Mouse (Mus musculus): Measurements from ENCODE around the gene Cmya5. TPM values are rescaled to one million over a fixed set of nuclear protein-coding genes. Genes with fewer than 3 reads are reported as not detected.

Gene Cmya5
- polyA plus RNA-seq, 1 experiment from 2014 or later: 1.4 TPM

DNA sequence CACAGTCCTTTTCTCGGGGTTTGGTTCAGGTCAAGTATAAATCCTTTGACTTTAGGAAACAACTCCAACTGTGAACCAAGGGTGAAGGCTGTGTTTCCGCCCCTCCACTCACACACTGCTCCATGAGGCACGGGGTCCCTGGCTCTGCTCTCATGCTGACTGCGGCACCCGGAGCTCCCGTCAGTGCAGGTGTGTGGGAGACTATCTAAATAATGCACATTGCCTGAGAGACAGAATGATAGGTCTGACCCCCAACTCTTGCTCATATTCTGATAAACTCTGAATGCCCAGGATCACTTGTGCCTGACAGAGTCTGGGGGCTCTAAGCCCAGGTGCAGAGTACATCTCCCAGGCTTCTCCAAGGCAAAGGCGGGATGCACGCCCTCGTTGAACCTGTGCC, 103.5 kb downstream of the Cmya5 start:
- 80% methylated on average over 9 of the region's 9 CpGs for WGBS
- H3K27ac ChIP-seq: no peak overlapping the region
- no peaks in the 10 kb centered on the region for H3K36me3 ChIP-seq
- peaks cover 7% of the 10 kb centered on the region for H3K4me1 ChIP-seq
- DNase-seq (ENCODE audit: low spot score): no peak
- H3K4me3 ChIP-seq: no peak overlapping the region
- H3K27me3 ChIP-seq (ENCODE audit: insufficient read depth, poor library complexity, severe bottlenecking): no peaks in the 10 kb centered on the region
- no peaks in the 10 kb centered on the region for H3K9me3 ChIP-seq

DNA sequence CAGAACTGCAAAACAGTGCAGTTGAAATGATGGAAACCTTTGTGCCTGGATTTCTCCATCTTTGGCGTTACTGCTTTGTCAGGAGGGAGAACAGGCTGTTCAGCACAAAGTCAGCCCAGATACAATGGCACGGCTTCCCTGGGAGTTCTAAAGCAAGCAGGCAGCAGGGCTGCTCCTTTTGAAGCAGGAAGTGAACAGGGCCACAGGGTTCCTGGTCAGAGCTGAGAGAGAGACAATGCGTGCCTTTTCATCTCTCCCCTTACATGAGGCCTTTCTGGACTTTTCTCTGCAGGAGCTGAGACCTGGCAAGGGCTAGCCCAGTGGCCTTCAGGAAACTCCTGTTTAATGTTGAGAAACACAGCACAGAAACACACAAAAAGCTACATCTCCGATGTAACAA, 108.3 kb downstream of the Cmya5 start:
- Histone ChIP-seq H3K27me3 (ENCODE audit: insufficient read depth, poor library complexity, severe bottlenecking) (no peaks in the 10 kb centered on the region), H3K9me3 (no peaks in the 10 kb centered on the region), H3K27ac (no peak overlapping the region), H3K36me3 (no peaks in the 10 kb centered on the region), H3K4me1 (peaks cover 7% of the 10 kb centered on the region), H3K4me3 (no peak overlapping the region)
- DNase-seq (ENCODE audit: low spot score): no peak
- 67% methylated on average over 4 of the region's 4 CpGs for WGBS

GRCm38 (mm10) chr13:93029337-93029736, 115.2 kb downstream of the Cmya5 start:
- 85% methylated on average over 4 of the region's 4 CpGs for WGBS
- H3K27ac ChIP-seq: no peak overlapping the region
- no peak for DNase-seq (ENCODE audit: low spot score)
- H3K27me3 ChIP-seq (ENCODE audit: insufficient read depth, poor library complexity, severe bottlenecking): no peaks in the 10 kb centered on the region
- H3K9me3 ChIP-seq: 0 out of 2 replicates have a peak, but pooled peaks cover 6% of the 10 kb centered on the region
- H3K4me3 ChIP-seq: no peak overlapping the region
- no peaks in the 10 kb centered on the region for H3K4me1 ChIP-seq
- H3K36me3 ChIP-seq: no peaks in the 10 kb centered on the region

DNA sequence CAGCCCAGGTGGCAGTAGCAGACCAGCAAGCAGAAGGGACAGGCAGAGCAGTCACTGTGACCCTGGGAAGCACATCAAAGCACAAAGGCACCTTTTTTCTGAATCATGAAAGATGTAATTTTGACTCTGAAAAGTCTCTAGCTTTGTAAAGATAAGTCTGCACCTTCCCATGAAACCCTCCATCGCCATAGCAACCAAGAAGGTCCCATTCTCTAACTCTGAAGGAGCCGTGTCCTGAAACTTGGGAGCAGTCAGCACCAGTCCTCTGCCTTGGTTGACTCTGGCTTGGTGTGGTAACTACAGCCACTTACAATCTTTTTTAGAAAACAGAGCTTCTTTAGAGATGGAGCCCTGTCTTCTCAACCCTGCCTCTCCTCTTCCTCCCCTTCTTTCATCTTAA, 119.7 kb downstream of the Cmya5 start:
- no peak overlapping the region for H3K27ac ChIP-seq
- 74% methylated on average over 2 of the region's 2 CpGs for WGBS
- H3K27me3 ChIP-seq (ENCODE audit: insufficient read depth, poor library complexity, severe bottlenecking): no peaks in the 10 kb centered on the region
- H3K9me3 ChIP-seq: 0 out of 2 replicates have a peak, but pooled peaks cover 6% of the 10 kb centered on the region
- H3K4me3 ChIP-seq: no peak overlapping the region
- no peaks in the 10 kb centered on the region for H3K36me3 ChIP-seq
- no peaks in the 10 kb centered on the region for H3K4me1 ChIP-seq
- no peak for DNase-seq (ENCODE audit: low spot score)

GRCm38 (mm10) chr13:93022158-93022557, 122.4 kb downstream of the Cmya5 start:
- H3K4me3 ChIP-seq: no peak overlapping the region
- no peak overlapping the region for H3K27ac ChIP-seq
- H3K9me3 ChIP-seq: no peaks in the 10 kb centered on the region
- WGBS: 26% methylated on average over 1 of the region's 1 CpGs
- H3K36me3 ChIP-seq: no peaks in the 10 kb centered on the region
- no peak for DNase-seq (ENCODE audit: low spot score)
- H3K4me1 ChIP-seq: no peaks in the 10 kb centered on the region
- H3K27me3 ChIP-seq (ENCODE audit: insufficient read depth, poor library complexity, severe bottlenecking): no peaks in the 10 kb centered on the region

DNA sequence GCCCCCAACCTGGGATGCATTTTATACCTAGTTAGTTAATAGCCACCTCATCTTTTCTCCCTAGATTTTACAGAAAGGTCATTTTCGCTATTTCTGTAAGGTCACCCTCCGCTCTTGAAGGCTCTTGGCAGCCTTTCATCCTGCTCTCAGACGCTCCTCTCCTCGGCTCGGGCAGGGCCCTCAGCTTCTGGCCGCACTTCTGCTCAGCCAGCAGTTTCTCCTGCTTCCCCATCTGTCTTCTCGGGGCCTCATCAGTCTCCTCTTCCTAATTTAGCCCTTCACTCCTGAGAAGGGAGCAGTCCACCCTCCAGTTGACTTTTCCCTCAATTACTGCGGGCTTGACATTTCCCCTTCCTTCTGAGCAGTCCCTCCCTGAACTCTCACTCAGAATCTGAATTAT, 131.6 kb downstream of the Cmya5 start:
- DNase-seq (ENCODE audit: low spot score): no peak
- H3K4me3 ChIP-seq: no peak overlapping the region
- WGBS: 62% methylated on average over 8 of the region's 8 CpGs
- H3K27ac ChIP-seq: no peak overlapping the region
- H3K27me3 ChIP-seq (ENCODE audit: insufficient read depth, poor library complexity, severe bottlenecking): no peaks in the 10 kb centered on the region
- no peaks in the 10 kb centered on the region for H3K9me3 ChIP-seq
- no peaks in the 10 kb centered on the region for H3K36me3 ChIP-seq
- peaks cover 4% of the 10 kb centered on the region; the same call in 1 of the 2 replicates for H3K4me1 ChIP-seq

DNA sequence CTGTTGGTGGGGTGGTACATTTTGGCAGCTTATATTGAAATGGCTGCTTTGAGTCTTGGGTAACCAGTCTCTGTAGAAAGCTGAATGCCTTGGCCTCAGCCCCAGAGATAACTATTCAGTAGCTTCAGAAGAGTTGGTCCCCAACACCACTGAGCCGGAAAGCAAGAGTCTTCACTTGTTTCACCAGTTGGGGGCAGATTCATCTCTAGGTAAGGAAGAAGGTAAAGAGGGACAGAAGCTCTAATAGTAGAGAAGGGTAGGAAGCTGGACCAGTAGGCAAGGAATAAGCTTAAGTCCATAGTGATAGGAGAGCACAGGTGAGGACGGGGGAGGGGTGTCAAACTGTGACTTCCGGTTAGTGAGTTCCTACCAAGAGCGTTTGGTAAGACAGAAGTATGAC, 133.2 kb downstream of the Cmya5 start:
- H3K27me3 ChIP-seq (ENCODE audit: insufficient read depth, poor library complexity, severe bottlenecking): no peaks in the 10 kb centered on the region
- H3K9me3 ChIP-seq: no peaks in the 10 kb centered on the region
- peaks cover 4% of the 10 kb centered on the region; the same call in 1 of the 2 replicates for H3K4me1 ChIP-seq
- no peaks in the 10 kb centered on the region for H3K36me3 ChIP-seq
- no peak overlapping the region for H3K27ac ChIP-seq
- no peak for DNase-seq (ENCODE audit: low spot score)
- 77% methylated on average over 4 of the region's 4 CpGs for WGBS
- no peak overlapping the region for H3K4me3 ChIP-seq

DNA sequence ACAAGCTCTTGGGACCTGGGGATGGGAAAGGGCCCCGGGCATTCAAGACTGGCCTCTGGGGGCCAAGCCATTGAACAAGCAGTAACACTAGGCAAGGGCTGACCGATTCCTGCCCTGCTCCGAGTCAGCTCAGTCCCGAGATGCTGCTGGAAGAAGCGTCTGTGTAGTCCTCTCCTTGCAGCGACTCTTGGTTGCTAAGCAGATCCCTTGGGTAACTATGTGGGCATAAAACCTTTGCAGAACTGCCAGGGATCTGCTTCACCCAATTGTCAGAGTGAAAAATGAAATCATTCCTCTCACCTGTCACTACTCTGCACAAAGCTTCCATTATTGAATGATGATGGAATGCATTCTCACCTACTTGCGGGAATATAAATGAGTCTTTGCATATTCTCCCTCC, 134.0 kb downstream of the Cmya5 start:
- Histone ChIP-seq H3K9me3 (no peaks in the 10 kb centered on the region), H3K4me1 (peaks cover 4% of the 10 kb centered on the region; the same call in 1 of the 2 replicates), H3K27ac (no peak overlapping the region), H3K4me3 (no peak overlapping the region), H3K36me3 (no peaks in the 10 kb centered on the region), H3K27me3 (ENCODE audit: insufficient read depth, poor library complexity, severe bottlenecking) (no peaks in the 10 kb centered on the region)
- 76% methylated on average over 7 of the region's 7 CpGs for WGBS
- no peak for DNase-seq (ENCODE audit: low spot score)

- 77% methylated on average over 4 of the region's 4 CpGs for WGBS
- no peak for DNase-seq (ENCODE audit: low spot score)
These were observed 137.4 kb downstream of the Cmya5 start for GRCm38 (mm10) chr13:93007078-93007477.

DNA sequence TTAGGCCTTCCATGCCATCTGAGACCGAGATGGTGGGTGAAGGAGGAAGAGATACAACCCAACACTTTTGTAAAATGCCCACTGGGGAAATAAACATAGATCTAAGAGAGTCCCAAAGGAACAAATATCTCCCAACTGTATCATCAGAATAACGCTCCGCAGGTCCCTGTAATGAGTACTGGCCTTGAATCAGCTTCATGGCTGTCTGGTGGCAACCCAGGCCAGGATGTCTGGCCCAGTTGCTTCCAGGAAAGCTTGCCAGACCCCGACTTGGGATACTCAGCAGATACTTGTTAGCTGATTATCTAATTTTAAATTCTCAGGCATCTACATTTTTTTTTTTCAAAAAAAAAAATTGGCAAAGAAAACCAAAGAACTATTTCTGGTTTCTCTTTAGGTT, 138.2 kb downstream of the Cmya5 start:
- H3K9me3 ChIP-seq: no peaks in the 10 kb centered on the region
- WGBS: 88% methylated on average over 4 of the region's 4 CpGs
- no peak for DNase-seq (ENCODE audit: low spot score)
- no peaks in the 10 kb centered on the region for H3K4me1 ChIP-seq
- H3K36me3 ChIP-seq: no peaks in the 10 kb centered on the region
- no peaks in the 10 kb centered on the region for H3K27me3 ChIP-seq (ENCODE audit: insufficient read depth, poor library complexity, severe bottlenecking)
- H3K27ac ChIP-seq: no peak overlapping the region
- H3K4me3 ChIP-seq: no peak overlapping the region

More at GRCm38 (mm10) chr13:93007078-93007477, 137.4 kb downstream of the Cmya5 start:
- H3K9me3 ChIP-seq: no peaks in the 10 kb centered on the region
- no peaks in the 10 kb centered on the region for H3K27me3 ChIP-seq (ENCODE audit: insufficient read depth, poor library complexity, severe bottlenecking)
- no peak overlapping the region for H3K27ac ChIP-seq
- no peaks in the 10 kb centered on the region for H3K4me1 ChIP-seq
- no peak overlapping the region for H3K4me3 ChIP-seq
- H3K36me3 ChIP-seq: no peaks in the 10 kb centered on the region

DNA sequence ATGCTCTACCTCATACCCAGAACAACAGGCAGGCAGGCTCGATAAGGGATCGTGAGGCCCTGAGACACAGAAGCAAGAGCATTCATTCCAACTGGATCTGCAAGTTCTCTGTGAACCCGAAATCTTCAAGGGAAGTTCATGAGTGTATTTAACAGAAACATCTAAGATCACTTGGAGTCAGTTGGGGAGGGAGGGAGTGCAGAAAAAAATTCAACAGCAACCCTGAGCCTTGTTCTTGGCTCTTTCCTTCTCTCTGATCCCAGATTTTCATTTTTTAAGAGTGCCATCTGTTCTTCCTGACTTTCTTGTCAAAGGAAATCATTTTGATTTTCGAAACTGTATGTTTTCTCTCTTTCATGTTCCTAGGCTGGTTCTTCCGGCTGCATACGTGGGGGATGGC, 140.5 kb downstream of the Cmya5 start:
- Histone ChIP-seq H3K27ac (no peak overlapping the region), H3K4me1 (peaks cover 6% of the 10 kb centered on the region), H3K9me3 (no peaks in the 10 kb centered on the region), H3K4me3 (no peak overlapping the region), H3K27me3 (ENCODE audit: insufficient read depth, poor library complexity, severe bottlenecking) (no peaks in the 10 kb centered on the region), H3K36me3 (no peaks in the 10 kb centered on the region)
- DNase-seq (ENCODE audit: low spot score): no peak
- WGBS: 75% methylated on average over 6 of the region's 6 CpGs

GRCm38 (mm10) chr13:93002456-93002855, 142.1 kb downstream of the Cmya5 start:
- Histone ChIP-seq H3K27ac (no peak overlapping the region), H3K27me3 (ENCODE audit: insufficient read depth, poor library complexity, severe bottlenecking) (no peaks in the 10 kb centered on the region), H3K36me3 (no peaks in the 10 kb centered on the region), H3K4me3 (no peak overlapping the region), H3K9me3 (no peaks in the 10 kb centered on the region), H3K4me1 (peaks cover 6% of the 10 kb centered on the region)
- WGBS: 71% methylated on average over 2 of the region's 2 CpGs
- no peak for DNase-seq (ENCODE audit: low spot score)

GRCm38 (mm10) chr13:93000640-93001351, 143.7 kb downstream of the Cmya5 start:
- Histone ChIP-seq H3K4me1 (peaks cover 6% of the 10 kb centered on the region), H3K9me3 (no peaks in the 10 kb centered on the region), H3K36me3 (no peaks in the 10 kb centered on the region), H3K4me3 (no peak overlapping the region), H3K27ac (no peak overlapping the region), H3K27me3 (ENCODE audit: insufficient read depth, poor library complexity, severe bottlenecking) (no peaks in the 10 kb centered on the region)
- no peak for DNase-seq (ENCODE audit: low spot score)
- WGBS: 70% methylated on average over 12 of the region's 12 CpGs

DNA sequence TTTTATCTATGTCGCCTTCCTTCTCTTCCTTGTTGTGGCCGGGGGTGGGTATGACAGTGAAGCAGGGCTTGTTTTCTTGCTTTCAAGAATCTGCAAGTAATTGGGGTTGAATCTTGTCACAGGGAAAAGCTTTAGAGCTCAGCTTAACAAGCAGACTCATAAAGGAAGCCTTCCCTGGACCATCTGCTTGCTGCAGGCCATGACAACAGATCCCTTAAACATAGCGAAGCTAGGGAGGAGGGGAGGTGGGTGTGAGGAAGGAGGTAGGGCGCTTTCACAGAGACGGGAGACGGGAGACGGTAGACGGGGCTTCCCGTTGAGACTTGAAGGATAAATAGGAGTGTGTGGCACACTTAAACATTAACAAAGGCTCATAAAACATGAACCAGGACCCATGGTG, 144.7 kb downstream of the Cmya5 start:
- H3K4me1 ChIP-seq: peaks cover 6% of the 10 kb centered on the region
- 71% methylated on average over 9 of the region's 9 CpGs for WGBS
- H3K36me3 ChIP-seq: no peaks in the 10 kb centered on the region
- H3K4me3 ChIP-seq: no peak overlapping the region
- DNase-seq (ENCODE audit: low spot score): no peak
- H3K27me3 ChIP-seq (ENCODE audit: insufficient read depth, poor library complexity, severe bottlenecking): no peaks in the 10 kb centered on the region
- H3K9me3 ChIP-seq: no peaks in the 10 kb centered on the region
- no peak overlapping the region for H3K27ac ChIP-seq
